Mouse (Mus musculus) spleen, adult 2 months (tissue): ENCODE measurements around the gene Adamts3.

Experiments
- CTCF ChIP-seq: fragments of 200-500 bp; IDR thresholded peaks from 2 replicates; pipeline ENCODE4 v1.5.1; 2011; ENCODE audit warnings: mild to moderate bottlenecking, inconsistent platforms; ENCODE audit not compliant: insufficient read depth, insufficient read length, insufficient replicate concordance; ENCODE audit errors: extremely low read depth
- POLR2A ChIP-seq: fragments of 200-500 bp; IDR thresholded peaks from 2 replicates; pipeline ENCODE4 v1.6.1; 2011; ENCODE audit warnings: low read depth, low read length, inconsistent platforms

DNA sequence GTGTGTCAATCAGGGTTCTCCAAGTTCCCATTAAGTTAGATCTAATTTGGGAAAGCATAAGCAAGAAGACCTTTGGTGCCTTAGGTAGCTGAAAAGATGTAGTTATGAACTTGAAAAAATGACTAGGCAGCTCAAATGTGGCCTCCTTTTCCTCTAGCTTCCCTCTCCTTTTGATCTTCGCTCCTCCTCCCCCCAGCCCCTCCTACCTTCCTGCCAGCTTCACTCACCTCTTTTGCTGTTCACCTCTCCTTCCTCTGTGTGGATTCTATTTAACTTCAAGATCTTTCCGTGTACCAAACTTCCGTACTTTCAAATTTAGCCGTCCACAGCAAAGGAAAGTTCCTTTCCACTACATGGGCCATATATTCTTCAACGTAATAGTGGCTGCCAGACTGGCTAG lies 17.9 kb upstream of the Adamts3 start:
- TF ChIP-seq CTCF (no peak), POLR2A (no peak)
